Mouse (Mus musculus): ENCODE results near the gene Ttc27. TPM values are rescaled to one million over a fixed set of nuclear protein-coding genes. Genes with fewer than 3 reads are reported as not detected.

The Ttc27 gene
- polyA plus RNA-seq, 1 experiment from 2014 or later, result 28.0 TPM

- peak overlapping the region; percentile 71 for H3K4me3 ChIP-seq (ENCODE audit: low read depth, low read length)
- H3K27ac ChIP-seq (ENCODE audit: low read length), result peak overlapping the region; percentile 48; the same call in 1 of the 2 replicates
- H3K27me3 ChIP-seq (ENCODE audit: control insufficient read depth, insufficient read depth, low read length), result no peaks in the 10 kb centered on the region
- H3K9me3 ChIP-seq (ENCODE audit: control insufficient read depth, low read depth, low read length), result no peaks in the 10 kb centered on the region
- H3K4me2 ChIP-seq (replicated peaks; ENCODE audit: low read depth, low read length), result peak overlapping the region; percentile 68
- no peaks in the 10 kb centered on the region for H3K36me3 ChIP-seq (ENCODE audit: control insufficient read depth, insufficient read depth, low read length)
- peak overlapping the region; percentile 36; the same call in 1 of the 2 replicates for H3K9ac ChIP-seq (replicated peaks; ENCODE audit: low read depth, low read length)
- ATAC-seq (ENCODE audit: insufficient number of reproducible peaks, insufficient read depth, low FRiP score, low read depth), result no peak
- 9% methylated on average over 14 of the region's 14 CpGs for WGBS
- 0 out of 2 replicates have a peak, but pooled peaks cover 4% of the 10 kb centered on the region for H3K4me1 ChIP-seq (ENCODE audit: control insufficient read depth, insufficient read depth, low read length)
Observed at GRCm38 (mm10) chr17:74717091-74717617, 378 bp upstream of the Ttc27 start.

- no peaks in the 10 kb centered on the region for H3K36me3 ChIP-seq (ENCODE audit: control insufficient read depth, insufficient read depth, low read length)
- H3K9me3 ChIP-seq (ENCODE audit: control insufficient read depth, low read depth, low read length), result no peaks in the 10 kb centered on the region
- H3K4me2 ChIP-seq (replicated peaks; ENCODE audit: low read depth, low read length), result no peak overlapping the region
- ATAC-seq (ENCODE audit: insufficient number of reproducible peaks, insufficient read depth, low FRiP score, low read depth), result no peak
- no peaks in the 10 kb centered on the region for H3K4me1 ChIP-seq (ENCODE audit: control insufficient read depth, insufficient read depth, low read length)
- H3K4me3 ChIP-seq (ENCODE audit: low read depth, low read length), result no peak overlapping the region
- no peak overlapping the region for H3K27ac ChIP-seq (ENCODE audit: low read length)
- H3K9ac ChIP-seq (replicated peaks; ENCODE audit: low read depth, low read length), result no peak overlapping the region
- no peaks in the 10 kb centered on the region for H3K27me3 ChIP-seq (ENCODE audit: control insufficient read depth, insufficient read depth, low read length)
Observed at GRCm38 (mm10) chr17:74732872-74733271, 15.3 kb downstream of the Ttc27 start.

- H3K36me3 ChIP-seq (ENCODE audit: control insufficient read depth, insufficient read depth, low read length), result no peaks in the 10 kb centered on the region
- H3K27ac ChIP-seq (ENCODE audit: low read length), result no peak overlapping the region
- H3K4me1 ChIP-seq (ENCODE audit: control insufficient read depth, insufficient read depth, low read length), result no peaks in the 10 kb centered on the region
- no peak overlapping the region for H3K4me3 ChIP-seq (ENCODE audit: low read depth, low read length)
- H3K9ac ChIP-seq (replicated peaks; ENCODE audit: low read depth, low read length), result no peak overlapping the region
- H3K9me3 ChIP-seq (ENCODE audit: control insufficient read depth, low read depth, low read length), result no peaks in the 10 kb centered on the region
- WGBS, result 91% methylated on average over 11 of the region's 11 CpGs
- H3K4me2 ChIP-seq (replicated peaks; ENCODE audit: low read depth, low read length), result no peak overlapping the region
- ATAC-seq (ENCODE audit: insufficient number of reproducible peaks, insufficient read depth, low FRiP score, low read depth), result no peak
- no peaks in the 10 kb centered on the region for H3K27me3 ChIP-seq (ENCODE audit: control insufficient read depth, insufficient read depth, low read length)
Observed at GRCm38 (mm10) chr17:74735392-74735791, 17.9 kb downstream of the Ttc27 start.

GRCm38 (mm10) chr17:74749659-74750058 is 32.1 kb downstream of the Ttc27 start:
- Histone ChIP-seq H3K4me2 (replicated peaks; ENCODE audit: low read depth, low read length) (no peak overlapping the region), H3K4me1 (ENCODE audit: control insufficient read depth, insufficient read depth, low read length) (peaks cover 5% of the 10 kb centered on the region; the same call in 1 of the 2 replicates), H3K36me3 (ENCODE audit: control insufficient read depth, insufficient read depth, low read length) (no peaks in the 10 kb centered on the region; the same call in 1 of the 2 replicates), H3K9ac (replicated peaks; ENCODE audit: low read depth, low read length) (no peak overlapping the region), H3K4me3 (ENCODE audit: low read depth, low read length) (no peak overlapping the region), H3K9me3 (ENCODE audit: control insufficient read depth, low read depth, low read length) (no peaks in the 10 kb centered on the region), H3K27ac (ENCODE audit: low read length) (no peak overlapping the region), H3K27me3 (ENCODE audit: control insufficient read depth, insufficient read depth, low read length) (no peaks in the 10 kb centered on the region)
- ATAC-seq (ENCODE audit: insufficient number of reproducible peaks, insufficient read depth, low FRiP score, low read depth), result no peak
- 72% methylated on average over 1 of the region's 1 CpGs for WGBS

- Histone ChIP-seq H3K9me3 (ENCODE audit: control insufficient read depth, low read depth, low read length) (no peaks in the 10 kb centered on the region), H3K27me3 (ENCODE audit: control insufficient read depth, insufficient read depth, low read length) (no peaks in the 10 kb centered on the region), H3K27ac (ENCODE audit: low read length) (no peak overlapping the region), H3K9ac (replicated peaks; ENCODE audit: low read depth, low read length) (no peak overlapping the region), H3K36me3 (ENCODE audit: control insufficient read depth, insufficient read depth, low read length) (no peaks in the 10 kb centered on the region; the same call in 1 of the 2 replicates), H3K4me1 (ENCODE audit: control insufficient read depth, insufficient read depth, low read length) (peaks cover 5% of the 10 kb centered on the region; the same call in 1 of the 2 replicates), H3K4me2 (replicated peaks; ENCODE audit: low read depth, low read length) (no peak overlapping the region), H3K4me3 (ENCODE audit: low read depth, low read length) (no peak overlapping the region)
- 86% methylated on average over 4 of the region's 4 CpGs for WGBS
- no peak for ATAC-seq (ENCODE audit: insufficient number of reproducible peaks, insufficient read depth, low FRiP score, low read depth)
Observed at GRCm38 (mm10) chr17:74751026-74751425, 33.5 kb downstream of the Ttc27 start.

- H3K4me1 ChIP-seq (ENCODE audit: control insufficient read depth, insufficient read depth, low read length), result peaks cover 5% of the 10 kb centered on the region; the same call in 1 of the 2 replicates
- H3K9me3 ChIP-seq (ENCODE audit: control insufficient read depth, low read depth, low read length), result no peaks in the 10 kb centered on the region
- H3K9ac ChIP-seq (replicated peaks; ENCODE audit: low read depth, low read length), result no peak overlapping the region
- H3K27ac ChIP-seq (ENCODE audit: low read length), result no peak overlapping the region
- H3K27me3 ChIP-seq (ENCODE audit: control insufficient read depth, insufficient read depth, low read length), result no peaks in the 10 kb centered on the region
- no peak overlapping the region for H3K4me3 ChIP-seq (ENCODE audit: low read depth, low read length)
- WGBS, result 64% methylated on average over 8 of the region's 8 CpGs
- no peak for ATAC-seq (ENCODE audit: insufficient number of reproducible peaks, insufficient read depth, low FRiP score, low read depth)
- H3K36me3 ChIP-seq (ENCODE audit: control insufficient read depth, insufficient read depth, low read length), result no peaks in the 10 kb centered on the region; the same call in 1 of the 2 replicates
- H3K4me2 ChIP-seq (replicated peaks; ENCODE audit: low read depth, low read length), result no peak overlapping the region
Observed at GRCm38 (mm10) chr17:74752906-74753627, 35.5 kb downstream of the Ttc27 start.

GRCm38 (mm10) chr17:74753628-74754104 is 36.1 kb downstream of the Ttc27 start:
- H3K4me3 ChIP-seq (ENCODE audit: low read depth, low read length), result no peak overlapping the region
- H3K9ac ChIP-seq (replicated peaks; ENCODE audit: low read depth, low read length), result no peak overlapping the region
- 0 out of 2 replicates have a peak, but pooled peaks cover 2% of the 10 kb centered on the region for H3K36me3 ChIP-seq (ENCODE audit: control insufficient read depth, insufficient read depth, low read length)
- WGBS, result 41% methylated on average over 5 of the region's 5 CpGs
- peaks cover 5% of the 10 kb centered on the region; the same call in 1 of the 2 replicates for H3K4me1 ChIP-seq (ENCODE audit: control insufficient read depth, insufficient read depth, low read length)
- no peak overlapping the region for H3K4me2 ChIP-seq (replicated peaks; ENCODE audit: low read depth, low read length)
- H3K9me3 ChIP-seq (ENCODE audit: control insufficient read depth, low read depth, low read length), result no peaks in the 10 kb centered on the region
- no peaks in the 10 kb centered on the region for H3K27me3 ChIP-seq (ENCODE audit: control insufficient read depth, insufficient read depth, low read length)
- ATAC-seq (ENCODE audit: insufficient number of reproducible peaks, insufficient read depth, low FRiP score, low read depth), result no peak
- H3K27ac ChIP-seq (ENCODE audit: low read length), result peak overlapping the region; percentile 21; the same call in 1 of the 2 replicates

- 91% methylated on average over 11 of the region's 11 CpGs for WGBS
Observed at GRCm38 (mm10) chr17:74754369-74755118, 37.0 kb downstream of the Ttc27 start.

More at GRCm38 (mm10) chr17:74754369-74755118, 37.0 kb downstream of the Ttc27 start:
- Histone ChIP-seq H3K4me2 (replicated peaks; ENCODE audit: low read depth, low read length) (no peak overlapping the region), H3K9ac (replicated peaks; ENCODE audit: low read depth, low read length) (no peak overlapping the region), H3K4me3 (ENCODE audit: low read depth, low read length) (no peak overlapping the region), H3K9me3 (ENCODE audit: control insufficient read depth, low read depth, low read length) (no peaks in the 10 kb centered on the region), H3K27me3 (ENCODE audit: control insufficient read depth, insufficient read depth, low read length) (no peaks in the 10 kb centered on the region), H3K27ac (ENCODE audit: low read length) (no peak overlapping the region), H3K36me3 (ENCODE audit: control insufficient read depth, insufficient read depth, low read length) (0 out of 2 replicates have a peak, but pooled peaks cover 3% of the 10 kb centered on the region), H3K4me1 (ENCODE audit: control insufficient read depth, insufficient read depth, low read length) (peaks cover 5% of the 10 kb centered on the region; the same call in 1 of the 2 replicates)
- no peak for ATAC-seq (ENCODE audit: insufficient number of reproducible peaks, insufficient read depth, low FRiP score, low read depth)
